Mouse (Mus musculus) MEL (cell line): ENCODE data around the gene Snd1. TPM values are rescaled to one million over a fixed set of nuclear protein-coding genes. Genes with fewer than 3 reads are reported as not detected.

Source experiments
- DNase-seq: peaks from one replicate; pipeline ENCODE4 v3.0.0; 2011; ENCODE audit warnings: low read depth, low spot score
- H3K27ac ChIP-seq: 2 replicates; pipeline ENCODE4 v1.5.1; 2012; ENCODE audit warnings: low read depth, mild to moderate bottlenecking, control low read depth, low read length, moderate library complexity; ENCODE audit not compliant: control insufficient read depth
- H3K27me3 ChIP-seq, 2 experiments: fragments of 150-350 bp in 1 of 2; sonication (generic) in 1 of 2; 2 replicates each; pipeline ENCODE4 v1.6.1; 2012; ENCODE audit warnings: low read length in 2 of 2, mild to moderate bottlenecking in 2 of 2, improper control_type of control experiment in 1 of 2, moderate library complexity in 1 of 2; ENCODE audit not compliant: insufficient read depth in 2 of 2, control insufficient read depth in 1 of 2
- H3K36me3 ChIP-seq, 2 experiments: 2 replicates each; pipeline ENCODE4 v1.6.1; 2012 to 2014; ENCODE audit warnings: low read length in 2 of 2, improper control_type of control experiment in 1 of 2, inconsistent platforms in 1 of 2, mild to moderate bottlenecking in 1 of 2; ENCODE audit not compliant: insufficient read depth in 2 of 2, control insufficient read depth in 1 of 2
- H3K4me1 ChIP-seq, 2 experiments: fragments of 150-350 bp in 1 of 2; sonication (generic) in 1 of 2; 2 replicates each; pipeline ENCODE4 v1.6.1; 2012; ENCODE audit warnings: low read length in 2 of 2, improper control_type of control experiment in 1 of 2, mild to moderate bottlenecking in 1 of 2; ENCODE audit not compliant: insufficient read depth in 2 of 2, control insufficient read depth in 1 of 2
- H3K4me3 ChIP-seq, 2 experiments: fragments of 150-350 bp in 1 of 2; sonication (generic) in 1 of 2; 2 replicates each; pipeline ENCODE4 v1.5.1; 2012; ENCODE audit warnings: low read depth in 2 of 2, low read length in 2 of 2, mild to moderate bottlenecking in 2 of 2, moderate library complexity in 2 of 2, control low read depth in 1 of 2, improper control_type of control experiment in 1 of 2; ENCODE audit not compliant: control insufficient read depth in 1 of 2, insufficient read depth in 1 of 2
- H3K79me2 ChIP-seq: 2 replicates; pipeline ENCODE4 v1.6.1; 2012; ENCODE audit warnings: mild to moderate bottlenecking, low read length, moderate library complexity; ENCODE audit not compliant: control insufficient read depth, poor library complexity, insufficient read depth
- H3K9ac ChIP-seq: 2 replicates; pipeline ENCODE4 v1.6.1; 2012; ENCODE audit warnings: low read depth, mild to moderate bottlenecking, control low read depth, low read length, moderate library complexity; ENCODE audit not compliant: control insufficient read depth, poor library complexity, severe bottlenecking
- H3K9me3 ChIP-seq: fragments of 150-350 bp; sonication (generic); replicated peaks from 2 replicates; pipeline ENCODE4 v1.6.1; 2012; ENCODE audit warnings: mild to moderate bottlenecking, low read length, improper control_type of control experiment, moderate library complexity; ENCODE audit not compliant: insufficient read depth
- BHLHE40 ChIP-seq: IDR thresholded peaks from 2 replicates; pipeline ENCODE4 v1.6.1; 2012; ENCODE audit warnings: low read depth, mild to moderate bottlenecking, inconsistent platforms, low read length, improper control_type of control experiment, borderline replicate concordance
- CHD1 ChIP-seq: IDR thresholded peaks from 2 replicates; pipeline ENCODE4 v1.6.1; 2012; ENCODE audit warnings: low read depth, mild to moderate bottlenecking, inconsistent platforms, low read length, improper control_type of control experiment
- CHD2 ChIP-seq: IDR thresholded peaks from 2 replicates; pipeline ENCODE4 v1.6.1; 2011; ENCODE audit warnings: low read length, improper control_type of control experiment
- CTCF ChIP-seq, 3 experiments: IDR thresholded peaks in 2 of 3; conservative IDR thresholded peaks in 1 of 3; 2 replicates each; pipeline ENCODE4 v1.5.1; 2011 to 2012; ENCODE audit warnings: low read length in 3 of 3, low read depth in 2 of 3, mild to moderate bottlenecking in 2 of 3, improper control_type of control experiment in 1 of 3, inconsistent platforms in 1 of 3, mixed read lengths in 1 of 3, moderate library complexity in 1 of 3; ENCODE audit not compliant: control insufficient read depth in 1 of 3, insufficient read depth in 1 of 3, poor library complexity in 1 of 3, severe bottlenecking in 1 of 3
- ELF1 ChIP-seq: IDR thresholded peaks from 2 replicates; pipeline ENCODE4 v1.6.1; 2014; ENCODE audit warnings: low read depth, mild to moderate bottlenecking, inconsistent platforms, low read length, improper control_type of control experiment, moderate library complexity
- ETS1 ChIP-seq: IDR thresholded peaks from 2 replicates; pipeline ENCODE4 v1.6.1; 2012; ENCODE audit warnings: low read depth, mild to moderate bottlenecking, inconsistent platforms, low read length, improper control_type of control experiment, moderate library complexity
- JUND ChIP-seq: IDR thresholded peaks from 2 replicates; pipeline ENCODE4 v1.6.1; 2011; ENCODE audit warnings: low read depth, mild to moderate bottlenecking, improper control_type of control experiment, low read length
- MAX ChIP-seq: IDR thresholded peaks from 2 replicates; pipeline ENCODE4 v1.6.1; 2011; ENCODE audit warnings: low read length, improper control_type of control experiment
- MXI1 ChIP-seq: IDR thresholded peaks from 2 replicates; pipeline ENCODE4 v1.6.1; 2011; ENCODE audit warnings: mild to moderate bottlenecking, low read depth, low read length, improper control_type of control experiment
- MYB ChIP-seq: IDR thresholded peaks from 2 replicates; pipeline ENCODE4 v1.6.1; 2011; ENCODE audit warnings: mild to moderate bottlenecking, low read depth, low read length, improper control_type of control experiment
- NELFE ChIP-seq: IDR thresholded peaks from 2 replicates; pipeline ENCODE4 v1.6.1; 2011; ENCODE audit warnings: low read depth, low read length, improper control_type of control experiment
- NRF1 ChIP-seq: IDR thresholded peaks from 2 replicates; pipeline ENCODE4 v1.6.1; 2014; ENCODE audit warnings: low read depth, mild to moderate bottlenecking, inconsistent platforms, low read length, improper control_type of control experiment, moderate library complexity; ENCODE audit not compliant: poor library complexity, insufficient read depth, severe bottlenecking
- POLR2AphosphoS2 ChIP-seq: IDR thresholded peaks from 2 replicates; pipeline ENCODE4 v1.6.1; 2011; ENCODE audit warnings: low read length, improper control_type of control experiment
- RAD21 ChIP-seq: IDR thresholded peaks from 2 replicates; pipeline ENCODE4 v1.6.1; 2011; ENCODE audit warnings: mild to moderate bottlenecking, low read depth, low read length, improper control_type of control experiment
- SMC3 ChIP-seq: IDR thresholded peaks from 2 replicates; pipeline ENCODE4 v1.6.1; 2011; ENCODE audit warnings: low read depth, low read length, improper control_type of control experiment
- TAL1 ChIP-seq: IDR thresholded peaks from 2 replicates; pipeline ENCODE4 v1.6.1; 2012; ENCODE audit warnings: mild to moderate bottlenecking, inconsistent platforms, low read length, moderate library complexity, mixed read lengths
- TBP ChIP-seq: IDR thresholded peaks from 2 replicates; pipeline ENCODE4 v1.8.0; 2011; ENCODE audit warnings: low read depth, low read length, improper control_type of control experiment
- UBTF ChIP-seq: IDR thresholded peaks from 2 replicates; pipeline ENCODE4 v1.6.1; 2012; ENCODE audit warnings: low read depth, mild to moderate bottlenecking, inconsistent platforms, low read length, improper control_type of control experiment, moderate library complexity, borderline replicate concordance; ENCODE audit not compliant: insufficient read depth
- USF2 ChIP-seq, 2 experiments: IDR thresholded peaks; 2 replicates each; pipeline ENCODE4 v1.6.1; 2011 to 2012; ENCODE audit warnings: improper control_type of control experiment in 2 of 2, low read length in 2 of 2, borderline replicate concordance in 1 of 2, inconsistent platforms in 1 of 2, low read depth in 1 of 2, mild to moderate bottlenecking in 1 of 2; ENCODE audit not compliant: insufficient read depth in 1 of 2
- ZKSCAN1 ChIP-seq: IDR thresholded peaks from 2 replicates; pipeline ENCODE4 v1.6.1; 2012; ENCODE audit warnings: low read depth, mild to moderate bottlenecking, inconsistent platforms, low read length, improper control_type of control experiment, moderate library complexity
- ZMIZ1 ChIP-seq: IDR thresholded peaks from 2 replicates; pipeline ENCODE4 v1.6.1; 2012; ENCODE audit warnings: low read depth, mild to moderate bottlenecking, inconsistent platforms, low read length, improper control_type of control experiment, moderate library complexity
- ZNF384 ChIP-seq: IDR thresholded peaks from 2 replicates; pipeline ENCODE4 v1.6.1; 2012; ENCODE audit warnings: low read depth, mild to moderate bottlenecking, inconsistent platforms, low read length, improper control_type of control experiment
- polyA plus RNA-seq, 2 experiments: library from polyadenylated mRNA; stranded (reverse) in 1 of 2; unstranded in 1 of 2; fragments of >175 nt in 1 of 2; fragments of >200 nt in 1 of 2; gene quantifications; 2 replicates each; pipeline versions ENCODE4 v1.2.1 to v1.2.4; 2012; ENCODE audit warnings: low replicate concordance in 2 of 2, low read depth in 1 of 2; ENCODE audit not compliant: insufficient read length in 2 of 2, insufficient read depth in 1 of 2, missing spikeins in 1 of 2
- total RNA-seq: library from RNA; depleted of rRNA; stranded (reverse); fragments of 300-350 nt; gene quantifications from 2 replicates; pipeline ENCODE4 v1.2.3, GENCODE M21; 2012

Gene Snd1
- total and polyA plus RNA-seq, 3 experiments, result 192 to 280 TPM; not detected in 1

DNA sequence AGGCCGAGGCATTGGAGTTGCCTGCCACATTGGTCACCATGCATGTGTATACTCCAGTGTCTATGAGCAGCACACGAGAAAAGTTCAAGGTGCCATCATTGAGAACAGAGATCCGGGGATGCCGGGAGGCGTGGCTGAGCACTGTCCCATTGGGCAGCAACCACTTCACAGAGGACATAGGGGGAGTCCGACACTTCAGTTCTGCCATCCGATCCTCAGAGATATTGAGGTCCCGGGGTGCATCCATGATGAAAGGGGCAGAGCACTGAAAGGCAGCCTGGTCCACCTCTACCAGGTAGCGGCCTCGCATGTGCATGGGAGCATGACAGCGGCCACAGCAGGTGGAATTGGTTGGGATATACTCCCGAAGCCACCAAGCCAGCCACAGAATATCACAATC lies 355.4 kb downstream of the Snd1 start:
- peaks cover 0 to 3% of the 10 kb centered on the region in 2 experiments; a peak in 2 of 4 replicates for H3K36me3 ChIP-seq
- no peak overlapping the region for H3K9ac ChIP-seq
- no peak overlapping the region for H3K27ac ChIP-seq
- DNase-seq, result no peak
- H3K9me3 ChIP-seq, result no peaks in the 10 kb centered on the region
- no peak for TF ChIP-seq ZNF384
- TF ChIP-seq ETS1, result no peak
- no peak for TF ChIP-seq NELFE
- TF ChIP-seq USF2 (IDR thresholded peaks at IDR 0.05; ENCODE audit: borderline replicate concordance in 1 of 2, insufficient read depth in 1 of 2, low read depth in 1 of 2, low read length in 2 of 2), result no peak
- TF ChIP-seq RAD21, result no peak
- TF ChIP-seq ZKSCAN1, result no peak
- no peak for TF ChIP-seq POLR2AphosphoS2
- no peak for TF ChIP-seq MXI1
- TF ChIP-seq CTCF (IDR thresholded peaks at IDR 0.05 in 2 of 3, conservative IDR thresholded peaks at IDR 0.05 in 1 of 3; ENCODE audit: control insufficient read depth in 1 of 3, insufficient read depth in 1 of 3, low read depth in 2 of 3, low read length in 3 of 3, poor library complexity in 1 of 3, severe bottlenecking in 1 of 3), result no peak
- TF ChIP-seq BHLHE40, result no peak
- no peak for TF ChIP-seq SMC3
- no peak for TF ChIP-seq TBP
- TF ChIP-seq ELF1, result no peak
- TF ChIP-seq NRF1, result no peak
- no peak for TF ChIP-seq MAX
- no peak for TF ChIP-seq TAL1
- no peak for TF ChIP-seq ZMIZ1
- TF ChIP-seq UBTF, result no peak
- TF ChIP-seq MYB, result no peak
- TF ChIP-seq CHD1, result no peak
- no peaks in the 10 kb centered on the region for H3K27me3 ChIP-seq
- no peak overlapping the region for H3K4me3 ChIP-seq
- no peaks in the 10 kb centered on the region for H3K79me2 ChIP-seq
- no peaks in the 10 kb centered on the region for H3K4me1 ChIP-seq

DNA sequence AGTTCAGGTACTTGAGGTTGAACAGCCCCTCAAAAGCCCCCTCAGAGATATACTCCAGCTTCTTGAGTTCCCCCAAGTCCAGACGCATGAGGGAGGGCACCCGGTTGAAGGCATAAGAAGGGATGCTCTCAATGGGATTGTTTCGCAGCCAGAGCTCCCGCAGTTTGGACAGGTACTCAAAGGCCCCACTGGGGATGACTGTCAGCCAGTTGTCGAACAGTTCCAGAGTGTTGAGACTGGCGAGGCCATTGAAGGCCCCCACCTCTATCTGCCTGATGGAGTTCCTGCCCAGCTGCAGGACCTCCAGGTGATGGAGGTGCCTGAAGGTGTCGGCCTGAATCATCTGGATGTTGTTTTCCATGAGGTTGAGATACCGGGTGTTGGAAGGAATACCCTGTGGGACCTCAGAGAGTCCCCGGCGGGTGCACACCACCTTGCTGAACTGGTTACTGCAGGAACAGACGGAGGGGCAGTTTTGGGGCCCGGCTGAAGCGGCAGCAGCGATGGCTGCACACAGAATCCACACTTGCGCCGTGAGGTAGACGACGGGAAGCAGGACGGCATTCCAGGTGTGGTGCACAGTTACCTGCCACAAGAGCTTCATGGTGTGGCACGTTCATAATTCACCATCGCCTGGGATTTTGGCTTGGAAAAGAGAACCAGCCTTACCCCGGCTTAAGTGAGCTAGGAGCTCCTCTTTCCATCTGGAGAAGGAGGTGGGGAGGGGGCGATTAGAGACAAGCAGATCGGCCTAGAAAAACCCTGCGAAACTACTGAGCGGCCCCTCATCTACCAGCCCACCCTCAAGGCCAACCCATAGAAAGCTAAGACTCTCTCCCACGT lies 356.3 kb downstream of the Snd1 start, which contains the start of gene Lrrc4:
Lrrc4 (minus strand) TSS at position 737 of the 843 bp plus-strand sequence.
- Histone ChIP-seq H3K27me3 (no peaks in the 10 kb centered on the region), H3K9ac (no peak within 1 kb of the TSS), H3K4me1 (no peaks in the 10 kb centered on the region; a peak in 1 of 4 replicates), H3K4me3 (no peak within 1 kb of the TSS), H3K36me3 (peaks cover 3 to 5% of the 10 kb centered on the region in 2 experiments), H3K9me3 (no peaks in the 10 kb centered on the region), H3K79me2 (no peaks in the 10 kb centered on the region), H3K27ac (no peak within 1 kb of the TSS)
- DNase-seq, result no peak
- TF ChIP-seq JUND (no peak), CHD2 (no peak), ZKSCAN1 (no peak)
